Mouse (Mus musculus) neural tube, embryonic 14.5 days (tissue): ENCODE measurements around the gene Eefsec. TPM values are rescaled to one million over a fixed set of nuclear protein-coding genes. Genes with fewer than 3 reads are reported as not detected.

Source experiments
- ATAC-seq: fragments of 200-750 bp; cut with Nextera tagmentation; 2 replicates; pipeline ENCODE4 v1.8.0; 2017; ENCODE audit warnings: low read depth, mild to moderate bottlenecking, moderate TSS enrichment, moderate library complexity
- H3K27ac ChIP-seq: fragments of 300-500 bp; sonication (generic); 2 replicates; pipeline ENCODE4 v1.5.1; 2014; ENCODE audit warnings: low read depth, mild to moderate bottlenecking, control low read depth, low read length, moderate library complexity, mixed read lengths
- H3K27me3 ChIP-seq: fragments of 300-500 bp; sonication (generic); 2 replicates; pipeline ENCODE4 v1.6.1; 2014; ENCODE audit warnings: low read length; ENCODE audit not compliant: control insufficient read depth, insufficient read depth
- H3K36me3 ChIP-seq: fragments of 300-500 bp; sonication (generic); 2 replicates; pipeline ENCODE4 v1.6.1; 2014; ENCODE audit warnings: low read length, mixed read lengths; ENCODE audit not compliant: control insufficient read depth, insufficient read depth
- H3K4me1 ChIP-seq: fragments of 300-500 bp; sonication (generic); 2 replicates; pipeline ENCODE4 v1.6.1; 2014; ENCODE audit warnings: low read length; ENCODE audit not compliant: control insufficient read depth, insufficient read depth
- H3K4me2 ChIP-seq: fragments of 300-500 bp; sonication (generic); 2 replicates; pipeline ENCODE4 v1.6.1; 2014; ENCODE audit warnings: mild to moderate bottlenecking, low read depth, low read length, control low read depth
- H3K4me3 ChIP-seq: fragments of 300-500 bp; sonication (generic); 2 replicates; pipeline ENCODE4 v1.5.1; 2014; ENCODE audit warnings: low read depth, low read length, control low read depth, mixed read lengths
- H3K9ac ChIP-seq: fragments of 300-500 bp; sonication (generic); replicated peaks from 2 replicates; pipeline ENCODE4 v1.6.1; 2014; ENCODE audit warnings: low read depth, mild to moderate bottlenecking, control low read depth, low read length, mixed read lengths
- H3K9me3 ChIP-seq: fragments of 300-500 bp; sonication (generic); 2 replicates; pipeline ENCODE4 v1.6.1; 2016; ENCODE audit warnings: low read length; ENCODE audit not compliant: control insufficient read depth
- WGBS: fragments of 180-500 bp; shearing (Covaris S2); extraction: QIAGEN DNeasy Blood & Tissue Kit; methylation state at CpG from one replicate; pipeline ENCODE4 v1.1.7; 2014; 5-methylcytosine and 5-hydroxymethylcytosine counted together
- polyA plus RNA-seq: library from polyadenylated mRNA; unstranded; fragments of >200 nt; fragmentation: Nextera tagmentation; extraction: Ambion mirVana; gene quantifications from 2 replicates; pipeline ENCODE4 v1.2.1, GENCODE M21; 2014

The Eefsec gene
- polyA plus RNA-seq, 1 experiment from 2014 or later: 30.2 TPM

DNA sequence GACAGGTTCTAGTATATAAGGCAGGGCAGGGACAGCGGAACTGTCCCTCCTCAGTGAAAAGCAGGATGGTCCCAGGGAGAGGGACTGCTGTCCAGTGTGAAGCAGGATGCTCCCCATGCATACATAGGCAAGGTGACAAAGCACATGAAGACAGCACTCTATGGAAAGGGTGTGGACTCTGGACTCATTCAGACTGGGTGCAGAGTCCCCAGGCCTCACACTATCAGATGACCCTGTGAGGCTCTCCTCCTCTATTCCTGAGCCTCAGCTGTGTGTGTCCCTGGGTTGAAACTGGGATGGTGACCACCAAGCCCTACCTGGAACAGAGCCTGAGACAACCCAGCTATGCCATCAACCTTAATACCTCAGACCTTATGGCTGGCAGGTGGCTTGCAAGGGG lies 194.9 kb downstream of the Eefsec start:
- no peak overlapping the region for H3K4me3 ChIP-seq
- H3K4me1 ChIP-seq: no peaks in the 10 kb centered on the region
- H3K27ac ChIP-seq: no peak overlapping the region
- no peaks in the 10 kb centered on the region for H3K9me3 ChIP-seq
- WGBS: 100% methylated on average over 1 of the region's 1 CpGs
- no peak overlapping the region for H3K9ac ChIP-seq
- no peak for ATAC-seq
- H3K27me3 ChIP-seq: no peaks in the 10 kb centered on the region
- no peaks in the 10 kb centered on the region for H3K36me3 ChIP-seq
- H3K4me2 ChIP-seq: no peak overlapping the region

DNA sequence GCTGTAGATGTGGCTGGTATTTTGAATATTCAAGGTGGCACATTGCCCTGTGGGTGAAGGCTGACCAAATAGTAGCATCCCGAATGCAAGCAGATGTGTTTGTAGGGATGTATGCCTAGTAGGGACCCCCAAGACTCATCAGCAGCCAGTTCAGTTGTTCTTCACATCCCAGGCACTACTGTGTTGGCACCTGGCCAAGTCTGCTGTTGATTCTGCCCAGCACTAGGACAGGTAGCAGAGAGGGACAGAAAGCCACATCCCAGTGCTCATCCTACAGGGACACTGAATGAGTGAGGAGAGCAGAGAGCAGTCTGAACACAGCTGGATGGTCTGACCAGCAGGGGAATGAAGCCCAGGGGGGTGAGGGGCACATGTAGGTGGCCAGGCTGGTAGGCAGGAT lies 197.1 kb downstream of the Eefsec start:
- Histone ChIP-seq H3K36me3 (no peaks in the 10 kb centered on the region), H3K27ac (no peak overlapping the region), H3K4me1 (no peaks in the 10 kb centered on the region), H3K4me3 (no peak overlapping the region), H3K9me3 (no peaks in the 10 kb centered on the region), H3K27me3 (no peaks in the 10 kb centered on the region), H3K4me2 (no peak overlapping the region), H3K9ac (no peak overlapping the region)
- 84% methylated on average over 1 of the region's 1 CpGs for WGBS
- ATAC-seq: no peak

- Histone ChIP-seq H3K27me3 (no peaks in the 10 kb centered on the region; the same call in none of the 2 replicates), H3K4me3 (no peak overlapping the region), H3K27ac (no peak overlapping the region), H3K4me1 (no peaks in the 10 kb centered on the region), H3K9ac (no peak overlapping the region), H3K9me3 (no peaks in the 10 kb centered on the region), H3K4me2 (no peak overlapping the region), H3K36me3 (no peaks in the 10 kb centered on the region)
- 2% methylated on average over 15 of the region's 15 CpGs for WGBS
- ATAC-seq: peak; percentile 65; the same call in 1 of the 2 replicates
These were observed 203.7 kb downstream of the Eefsec start for GRCm38 (mm10) chr6:88242604-88243003.

- no peaks in the 10 kb centered on the region for H3K9me3 ChIP-seq
- H3K4me2 ChIP-seq: no peak overlapping the region
- peaks cover 6% of the 10 kb centered on the region; the same call in 1 of the 2 replicates for H3K4me1 ChIP-seq
- peaks cover 2% of the 10 kb centered on the region for H3K27me3 ChIP-seq
- H3K36me3 ChIP-seq: no peaks in the 10 kb centered on the region
- ATAC-seq: no peak
- H3K27ac ChIP-seq: no peak overlapping the region
- no peak overlapping the region for H3K4me3 ChIP-seq
- H3K9ac ChIP-seq: no peak overlapping the region
- WGBS: 9% methylated on average over 7 of the region's 7 CpGs
These were observed 209.8 kb downstream of the Eefsec start for GRCm38 (mm10) chr6:88236513-88236912.

DNA sequence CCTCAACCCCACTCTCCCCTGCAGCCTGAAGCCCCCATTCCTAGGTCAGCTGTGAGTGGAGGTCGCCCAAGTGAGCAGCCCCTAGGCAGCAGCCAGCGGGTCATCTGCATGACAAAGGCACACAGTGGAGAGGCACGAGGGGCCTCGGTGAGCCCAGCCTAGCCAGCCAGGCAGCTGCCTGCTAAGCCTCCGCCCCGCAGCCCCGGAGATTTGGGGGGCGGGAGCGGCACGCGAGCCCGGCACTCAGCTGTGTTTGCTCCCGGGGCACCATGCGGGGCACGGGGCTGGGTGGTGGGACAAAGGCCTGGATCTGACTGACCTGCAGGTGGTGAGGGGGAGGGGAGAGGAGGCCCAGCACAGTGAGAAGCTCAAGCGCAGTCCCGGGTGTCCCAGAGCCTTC lies 210.4 kb downstream of the Eefsec start:
- Histone ChIP-seq H3K9me3 (no peaks in the 10 kb centered on the region), H3K9ac (no peak overlapping the region), H3K4me1 (peaks cover 6% of the 10 kb centered on the region; the same call in 1 of the 2 replicates), H3K27ac (no peak overlapping the region), H3K27me3 (peaks cover 2% of the 10 kb centered on the region), H3K4me2 (peak overlapping the region; percentile 30; the same call in 1 of the 2 replicates), H3K4me3 (no peak overlapping the region), H3K36me3 (no peaks in the 10 kb centered on the region)
- peak; percentile 70 for ATAC-seq
- WGBS: 3% methylated on average over 17 of the region's 17 CpGs

GRCm38 (mm10) chr6:88235461-88235860 lies 210.9 kb downstream of the Eefsec start:
- Histone ChIP-seq H3K9ac (no peak overlapping the region), H3K36me3 (no peaks in the 10 kb centered on the region), H3K27me3 (peaks cover 2% of the 10 kb centered on the region), H3K4me3 (no peak overlapping the region), H3K4me1 (peaks cover 6% of the 10 kb centered on the region; the same call in 1 of the 2 replicates), H3K9me3 (no peaks in the 10 kb centered on the region), H3K27ac (no peak overlapping the region), H3K4me2 (no peak overlapping the region)
- WGBS: 20% methylated on average over 8 of the region's 8 CpGs
- ATAC-seq: no peak

GRCm38 (mm10) chr6:88233996-88234395 lies 212.3 kb downstream of the Eefsec start:
- no peak overlapping the region for H3K9ac ChIP-seq
- 84% methylated on average over 8 of the region's 8 CpGs for WGBS

GRCm38 (mm10) chr6:88232221-88232620 lies 214.1 kb downstream of the Eefsec start:
- WGBS: 38% methylated on average over 6 of the region's 6 CpGs
- H3K36me3 ChIP-seq: no peaks in the 10 kb centered on the region
- no peaks in the 10 kb centered on the region for H3K9me3 ChIP-seq
- no peak overlapping the region for H3K4me3 ChIP-seq
- no peak overlapping the region for H3K9ac ChIP-seq
- H3K27me3 ChIP-seq: 0 out of 2 replicates have a peak, but pooled peaks cover 2% of the 10 kb centered on the region
- no peak for ATAC-seq
- H3K27ac ChIP-seq: no peak overlapping the region
- H3K4me1 ChIP-seq: peaks cover 6% of the 10 kb centered on the region; the same call in 1 of the 2 replicates
- no peak overlapping the region for H3K4me2 ChIP-seq

More at GRCm38 (mm10) chr6:88233996-88234395, 212.3 kb downstream of the Eefsec start:
- peaks cover 6% of the 10 kb centered on the region; the same call in 1 of the 2 replicates for H3K4me1 ChIP-seq
- H3K27me3 ChIP-seq: peaks cover 2% of the 10 kb centered on the region; the same call in 1 of the 2 replicates
- no peak overlapping the region for H3K4me2 ChIP-seq
- H3K36me3 ChIP-seq: no peaks in the 10 kb centered on the region
- H3K27ac ChIP-seq: no peak overlapping the region
- H3K9me3 ChIP-seq: no peaks in the 10 kb centered on the region
- no peak for ATAC-seq
- H3K4me3 ChIP-seq: no peak overlapping the region

GRCm38 (mm10) chr6:88231821-88232220 lies 214.5 kb downstream of the Eefsec start:
- Histone ChIP-seq H3K36me3 (no peaks in the 10 kb centered on the region), H3K4me2 (no peak overlapping the region), H3K27me3 (0 out of 2 replicates have a peak, but pooled peaks cover 2% of the 10 kb centered on the region), H3K9ac (no peak overlapping the region), H3K27ac (no peak overlapping the region), H3K4me3 (no peak overlapping the region), H3K9me3 (no peaks in the 10 kb centered on the region), H3K4me1 (peaks cover 6% of the 10 kb centered on the region; the same call in 1 of the 2 replicates)
- ATAC-seq: no peak
- WGBS: 84% methylated on average over 7 of the region's 7 CpGs
